Mouse (Mus musculus) embryonic fibroblast, embryonic 13.5 days (primary cell): Measurements from ENCODE around the gene Zfp853.

Source experiments
- CTCF ChIP-seq: IDR thresholded peaks from 2 replicates; pipeline ENCODE4 v1.5.1; 2011; ENCODE audit warnings: mild to moderate bottlenecking, control low read depth, low read length, moderate library complexity, borderline replicate concordance; ENCODE audit not compliant: insufficient read depth
- POLR2A ChIP-seq: IDR thresholded peaks from 2 replicates; pipeline ENCODE4 v1.6.1; 2011; ENCODE audit warnings: low read depth, mild to moderate bottlenecking, control low read depth, low read length, moderate library complexity

DNA sequence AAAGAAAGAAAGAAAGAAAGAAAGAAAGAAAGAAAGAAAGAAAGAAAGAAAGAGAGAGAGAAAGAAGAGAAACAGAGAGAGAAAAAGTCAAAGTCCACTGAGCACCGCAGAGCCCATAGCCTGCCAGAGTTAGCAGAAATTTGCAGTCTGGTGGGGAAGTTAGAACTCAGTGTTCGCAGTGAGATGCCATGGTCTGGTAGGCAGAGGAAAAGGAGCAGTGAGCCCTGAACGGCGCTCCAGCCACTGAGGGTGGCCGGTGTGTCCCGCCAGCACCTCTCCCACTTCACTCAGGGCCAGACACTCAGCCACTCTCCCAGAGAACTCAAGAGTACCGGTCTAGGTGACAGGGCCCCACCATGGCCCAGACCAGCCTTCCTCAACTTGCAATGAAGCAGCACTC is 10.8 kb upstream of the Zfp853 start:
- TF ChIP-seq CTCF: no peak
- no peak for TF ChIP-seq POLR2A
